Mouse (Mus musculus): ENCODE measurements around the gene Cnih3. TPM values are rescaled to one million over a fixed set of nuclear protein-coding genes. Genes with fewer than 3 reads are reported as not detected.

The Cnih3 gene
- polyA plus RNA-seq, 1 experiment from 2014 or later, result 1.2 TPM

- Histone ChIP-seq H3K4me3 (no peak overlapping the region), H3K27me3 (ENCODE audit: insufficient read depth, poor library complexity, severe bottlenecking) (no peaks in the 10 kb centered on the region), H3K4me1 (replicated peaks) (0 out of 2 replicates have a peak, but pooled peaks cover 6% of the 10 kb centered on the region), H3K36me3 (no peaks in the 10 kb centered on the region), H3K27ac (no peak overlapping the region), H3K9me3 (no peaks in the 10 kb centered on the region)
- WGBS, result 81% methylated on average over 1 of the region's 1 CpGs
- no peak for DNase-seq (ENCODE audit: low spot score)
These were observed 93.3 kb downstream of the Cnih3 start for GRCm38 (mm10) chr1:181445630-181446257.

- Histone ChIP-seq H3K27me3 (ENCODE audit: insufficient read depth, poor library complexity, severe bottlenecking) (no peaks in the 10 kb centered on the region), H3K36me3 (no peaks in the 10 kb centered on the region), H3K27ac (no peak overlapping the region), H3K4me3 (no peak overlapping the region), H3K4me1 (replicated peaks) (0 out of 2 replicates have a peak, but pooled peaks cover 6% of the 10 kb centered on the region), H3K9me3 (no peaks in the 10 kb centered on the region)
- WGBS, result 90% methylated on average over 6 of the region's 6 CpGs
- DNase-seq (ENCODE audit: low spot score), result no peak
These were observed 94.2 kb downstream of the Cnih3 start for GRCm38 (mm10) chr1:181446591-181447114.

GRCm38 (mm10) chr1:181447576-181447975 is 95.1 kb downstream of the Cnih3 start:
- H3K27me3 ChIP-seq (ENCODE audit: insufficient read depth, poor library complexity, severe bottlenecking), result no peaks in the 10 kb centered on the region
- 0 out of 2 replicates have a peak, but pooled peaks cover 6% of the 10 kb centered on the region for H3K4me1 ChIP-seq (replicated peaks)
- H3K9me3 ChIP-seq, result no peaks in the 10 kb centered on the region
- H3K4me3 ChIP-seq, result no peak overlapping the region
- no peaks in the 10 kb centered on the region for H3K36me3 ChIP-seq
- H3K27ac ChIP-seq, result no peak overlapping the region
- no peak for DNase-seq (ENCODE audit: low spot score)
- WGBS, result 88% methylated on average over 4 of the region's 4 CpGs

- no peak overlapping the region for H3K4me3 ChIP-seq
- 84% methylated on average over 7 of the region's 7 CpGs for WGBS
- H3K4me1 ChIP-seq (replicated peaks), result 0 out of 2 replicates have a peak, but pooled peaks cover 6% of the 10 kb centered on the region
- DNase-seq (ENCODE audit: low spot score), result no peak
- H3K27me3 ChIP-seq (ENCODE audit: insufficient read depth, poor library complexity, severe bottlenecking), result no peaks in the 10 kb centered on the region
- no peak overlapping the region for H3K27ac ChIP-seq
- H3K9me3 ChIP-seq, result no peaks in the 10 kb centered on the region
- H3K36me3 ChIP-seq, result no peaks in the 10 kb centered on the region
These were observed 95.6 kb downstream of the Cnih3 start for GRCm38 (mm10) chr1:181448041-181448440.

GRCm38 (mm10) chr1:181453106-181453505 is 100.7 kb downstream of the Cnih3 start:
- no peaks in the 10 kb centered on the region for H3K36me3 ChIP-seq
- H3K27ac ChIP-seq, result no peak overlapping the region
- H3K27me3 ChIP-seq (ENCODE audit: insufficient read depth, poor library complexity, severe bottlenecking), result no peaks in the 10 kb centered on the region
- H3K9me3 ChIP-seq, result no peaks in the 10 kb centered on the region
- DNase-seq (ENCODE audit: low spot score), result no peak
- WGBS, result 78% methylated on average over 6 of the region's 6 CpGs
- H3K4me1 ChIP-seq (replicated peaks), result 0 out of 2 replicates have a peak, but pooled peaks cover 2% of the 10 kb centered on the region
- no peak overlapping the region for H3K4me3 ChIP-seq

DNA sequence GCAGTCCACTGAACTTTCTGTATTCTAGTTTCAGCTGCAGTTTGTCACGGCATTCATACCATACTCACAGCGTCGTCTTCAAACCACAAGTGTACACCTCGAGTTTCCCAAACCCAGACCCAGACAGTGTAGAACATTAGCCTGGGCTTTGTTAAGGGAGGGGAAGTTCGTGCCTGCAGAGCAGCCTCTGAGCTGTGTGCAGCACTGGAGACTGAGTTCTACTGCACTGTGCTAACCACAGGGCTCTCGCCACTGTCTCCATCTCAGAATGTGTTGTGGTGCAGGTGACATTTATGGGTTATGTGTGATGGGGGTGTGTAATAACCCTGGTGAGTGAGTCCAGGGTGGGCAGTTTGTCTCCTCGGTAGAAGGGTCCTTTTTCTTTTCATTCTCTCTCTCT is 104.5 kb downstream of the Cnih3 start:
- DNase-seq (ENCODE audit: low spot score), result no peak
- Histone ChIP-seq H3K36me3 (no peaks in the 10 kb centered on the region), H3K9me3 (no peaks in the 10 kb centered on the region), H3K4me1 (replicated peaks) (0 out of 2 replicates have a peak, but pooled peaks cover 3% of the 10 kb centered on the region), H3K27me3 (ENCODE audit: insufficient read depth, poor library complexity, severe bottlenecking) (no peaks in the 10 kb centered on the region), H3K4me3 (no peak overlapping the region), H3K27ac (no peak overlapping the region)
- WGBS, result 84% methylated on average over 7 of the region's 7 CpGs

DNA sequence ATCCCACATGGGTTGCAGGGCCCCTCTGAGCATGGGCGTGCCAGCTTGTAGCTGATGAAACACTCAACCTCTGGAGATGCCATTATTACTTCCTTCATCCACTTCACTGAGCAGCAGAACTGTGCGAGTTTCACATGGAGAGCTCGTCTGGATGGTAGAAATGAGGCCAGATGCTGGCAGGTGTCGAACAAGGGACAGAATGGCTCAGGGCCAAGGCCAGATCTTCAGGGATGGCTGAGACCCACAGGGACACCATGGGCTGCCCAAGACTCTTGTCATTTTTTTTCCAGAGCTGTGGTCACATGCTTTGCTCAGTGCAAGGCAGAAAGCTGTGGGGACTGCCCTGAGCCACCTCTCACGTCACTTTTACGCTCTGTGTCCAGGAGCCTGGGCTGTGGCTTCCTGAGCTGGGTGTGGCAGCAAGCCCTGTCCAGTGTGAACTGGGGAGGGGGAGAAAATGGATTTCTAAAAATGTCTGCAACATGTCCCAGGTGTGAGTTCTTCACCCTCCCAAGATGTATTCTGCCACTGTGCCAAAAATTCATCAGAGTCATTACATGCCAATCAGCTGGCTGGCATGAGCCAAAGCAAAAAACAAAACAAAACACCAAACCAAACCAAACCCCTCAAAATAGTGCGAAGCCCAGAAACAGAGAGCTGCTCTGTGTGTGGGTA is 107.1 kb downstream of the Cnih3 start:
- DNase-seq (ENCODE audit: low spot score), result no peak
- Histone ChIP-seq H3K4me3 (no peak overlapping the region), H3K27ac (no peak overlapping the region), H3K4me1 (replicated peaks) (peaks cover 12% of the 10 kb centered on the region), H3K9me3 (no peaks in the 10 kb centered on the region), H3K27me3 (ENCODE audit: insufficient read depth, poor library complexity, severe bottlenecking) (no peaks in the 10 kb centered on the region), H3K36me3 (no peaks in the 10 kb centered on the region)
- 88% methylated on average over 7 of the region's 7 CpGs for WGBS

DNA sequence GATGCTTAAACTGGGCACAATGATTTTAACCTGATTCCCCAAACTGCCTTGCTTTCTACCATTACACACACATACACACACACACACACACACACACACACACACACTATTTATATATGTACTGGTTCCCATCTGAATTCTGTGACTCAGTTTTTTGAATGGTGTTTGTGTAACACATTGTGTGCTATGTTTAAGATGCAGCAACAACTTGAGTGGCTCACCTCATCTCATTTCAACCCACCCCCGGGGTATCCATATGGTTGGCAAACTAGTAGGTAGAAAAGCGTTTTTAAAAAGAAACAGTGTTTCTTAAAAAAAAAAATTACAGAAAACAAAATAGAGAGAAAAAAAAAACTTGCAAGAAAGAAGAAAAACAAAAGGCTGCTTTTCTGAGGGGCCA is 107.9 kb downstream of the Cnih3 start:
- no peak for DNase-seq (ENCODE audit: low spot score)
- Histone ChIP-seq H3K27ac (no peak overlapping the region), H3K4me3 (no peak overlapping the region), H3K9me3 (no peaks in the 10 kb centered on the region), H3K4me1 (replicated peaks) (peaks cover 11% of the 10 kb centered on the region), H3K36me3 (no peaks in the 10 kb centered on the region), H3K27me3 (ENCODE audit: insufficient read depth, poor library complexity, severe bottlenecking) (no peaks in the 10 kb centered on the region)
- 80% methylated on average over 2 of the region's 2 CpGs for WGBS

DNA sequence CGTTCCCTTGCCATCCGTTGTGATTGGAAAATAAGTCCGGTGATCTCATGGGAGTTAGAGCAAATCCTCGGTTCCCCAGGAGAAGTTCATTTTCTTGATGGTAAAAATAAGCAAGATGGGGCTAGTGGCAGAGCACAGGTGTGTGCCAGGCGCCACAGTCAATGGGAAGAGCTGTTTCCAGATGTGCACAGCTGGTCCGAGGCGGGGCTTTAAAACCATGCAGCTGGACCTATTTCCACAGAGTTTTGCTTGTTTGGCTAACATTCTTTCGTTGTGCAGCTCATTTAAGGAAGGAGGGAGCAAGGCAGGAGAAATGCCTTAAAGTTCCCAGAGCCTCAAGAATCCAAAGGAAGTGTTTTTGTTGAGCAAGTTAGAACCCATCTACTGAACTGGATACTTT is 109.1 kb downstream of the Cnih3 start:
- Histone ChIP-seq H3K27ac (no peak overlapping the region), H3K36me3 (no peaks in the 10 kb centered on the region), H3K9me3 (no peaks in the 10 kb centered on the region), H3K4me3 (no peak overlapping the region), H3K27me3 (ENCODE audit: insufficient read depth, poor library complexity, severe bottlenecking) (no peaks in the 10 kb centered on the region), H3K4me1 (replicated peaks) (peaks cover 13% of the 10 kb centered on the region)
- no peak for DNase-seq (ENCODE audit: low spot score)
- WGBS, result 82% methylated on average over 8 of the region's 8 CpGs

DNA sequence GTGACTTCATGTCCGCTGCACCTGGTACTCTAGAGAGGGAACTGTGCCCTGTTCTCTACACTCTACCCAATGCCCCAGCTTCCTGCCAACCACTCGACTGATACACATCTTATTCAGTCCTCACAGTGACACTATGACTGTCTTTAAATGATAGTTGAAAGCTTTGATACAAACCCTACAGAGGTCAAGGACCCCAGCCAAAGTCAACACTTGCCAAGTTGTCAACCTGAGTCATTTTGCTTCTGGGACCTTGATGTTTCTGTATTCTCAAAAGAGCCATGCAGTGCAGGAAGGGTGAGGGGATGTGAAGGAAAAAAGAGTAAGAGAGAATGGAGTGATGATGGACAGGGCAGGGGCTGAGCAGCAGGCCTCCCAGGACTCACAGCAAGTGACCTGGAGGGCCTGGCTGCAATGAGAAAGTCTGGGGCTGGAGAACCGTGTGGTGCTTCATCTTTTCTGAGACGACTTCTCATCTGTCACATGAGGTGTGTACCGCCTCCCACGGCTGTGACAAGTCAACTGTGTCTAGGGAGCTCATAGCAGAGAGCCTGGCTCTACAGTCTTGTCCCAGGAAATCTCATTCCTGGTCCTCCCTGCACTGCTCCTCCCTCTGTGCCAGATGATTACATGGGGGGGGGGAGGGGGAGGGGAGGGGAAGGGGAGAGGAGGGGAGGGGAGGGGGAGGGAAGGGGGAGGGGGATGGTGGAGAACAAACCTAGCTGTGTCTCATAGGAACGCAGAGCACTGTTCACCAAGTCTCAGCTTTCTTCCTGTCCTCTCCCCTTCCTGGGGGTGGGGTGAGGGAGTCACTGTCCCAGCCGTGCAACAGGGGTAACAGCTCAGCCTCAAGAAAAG is 109.8 kb downstream of the Cnih3 start:
- no peaks in the 10 kb centered on the region for H3K36me3 ChIP-seq
- peaks cover 13% of the 10 kb centered on the region for H3K4me1 ChIP-seq (replicated peaks)
- WGBS, result 54% methylated on average over 8 of the region's 8 CpGs
- no peak overlapping the region for H3K27ac ChIP-seq
- H3K9me3 ChIP-seq, result no peaks in the 10 kb centered on the region
- no peak for DNase-seq (ENCODE audit: low spot score)
- no peaks in the 10 kb centered on the region for H3K27me3 ChIP-seq (ENCODE audit: insufficient read depth, poor library complexity, severe bottlenecking)
- no peak overlapping the region for H3K4me3 ChIP-seq

- Histone ChIP-seq H3K36me3 (no peaks in the 10 kb centered on the region), H3K9me3 (no peaks in the 10 kb centered on the region), H3K27ac (no peak overlapping the region), H3K4me3 (no peak overlapping the region), H3K4me1 (replicated peaks) (peaks cover 13% of the 10 kb centered on the region), H3K27me3 (ENCODE audit: insufficient read depth, poor library complexity, severe bottlenecking) (no peaks in the 10 kb centered on the region)
- no peak for DNase-seq (ENCODE audit: low spot score)
- WGBS, result 86% methylated on average over 6 of the region's 6 CpGs
These were observed 110.4 kb downstream of the Cnih3 start for GRCm38 (mm10) chr1:181462906-181463179.

DNA sequence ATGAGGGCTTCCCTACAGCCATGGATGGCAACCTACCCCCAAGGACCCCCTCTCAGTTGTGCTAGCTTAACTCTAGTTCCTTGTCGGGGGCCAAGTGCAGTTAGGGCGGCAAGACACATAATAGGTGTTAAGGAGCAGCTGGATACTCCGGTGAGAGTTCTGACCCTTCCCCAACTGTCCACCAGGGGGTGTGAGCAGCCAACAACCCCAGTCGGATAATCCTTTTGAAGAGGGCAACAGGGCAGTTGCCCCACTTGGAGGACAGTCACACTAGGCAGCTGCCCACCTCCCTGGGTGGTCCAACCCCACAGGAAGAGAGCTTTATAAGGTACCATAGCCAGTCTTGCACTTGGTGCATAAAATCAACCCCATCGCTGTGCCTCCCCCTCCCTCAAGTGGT is 112.6 kb downstream of the Cnih3 start:
- DNase-seq (ENCODE audit: low spot score), result peak; percentile 31
- Histone ChIP-seq H3K4me1 (replicated peaks) (peaks cover 13% of the 10 kb centered on the region), H3K36me3 (no peaks in the 10 kb centered on the region), H3K9me3 (no peaks in the 10 kb centered on the region), H3K4me3 (no peak overlapping the region), H3K27me3 (ENCODE audit: insufficient read depth, poor library complexity, severe bottlenecking) (no peaks in the 10 kb centered on the region), H3K27ac (no peak overlapping the region)
- WGBS, result 57% methylated on average over 5 of the region's 5 CpGs

- WGBS, result 94% methylated on average over 6 of the region's 6 CpGs
These were observed 113.6 kb downstream of the Cnih3 start for GRCm38 (mm10) chr1:181466040-181466439.

More at GRCm38 (mm10) chr1:181466040-181466439, 113.6 kb downstream of the Cnih3 start:
- Histone ChIP-seq H3K4me3 (no peak overlapping the region), H3K9me3 (peaks cover 6% of the 10 kb centered on the region; the same call in 1 of the 2 replicates), H3K27ac (peak overlapping the region; percentile 29; the same call in 1 of the 2 replicates), H3K4me1 (replicated peaks) (peaks cover 13% of the 10 kb centered on the region), H3K36me3 (no peaks in the 10 kb centered on the region), H3K27me3 (ENCODE audit: insufficient read depth, poor library complexity, severe bottlenecking) (no peaks in the 10 kb centered on the region)
- no peak for DNase-seq (ENCODE audit: low spot score)
